Mouse (Mus musculus): ENCODE data around the gene Capn5. TPM values are rescaled to one million over a fixed set of nuclear protein-coding genes. Genes with fewer than 3 reads are reported as not detected.
A peak's percentile ranks its signal among the peaks of the same experiment; 100 is the strongest.

Capn5 gene
- total and polyA plus RNA-seq, 2 experiments from 2014 or later, result 22.6 to 39.2 TPM

DNA sequence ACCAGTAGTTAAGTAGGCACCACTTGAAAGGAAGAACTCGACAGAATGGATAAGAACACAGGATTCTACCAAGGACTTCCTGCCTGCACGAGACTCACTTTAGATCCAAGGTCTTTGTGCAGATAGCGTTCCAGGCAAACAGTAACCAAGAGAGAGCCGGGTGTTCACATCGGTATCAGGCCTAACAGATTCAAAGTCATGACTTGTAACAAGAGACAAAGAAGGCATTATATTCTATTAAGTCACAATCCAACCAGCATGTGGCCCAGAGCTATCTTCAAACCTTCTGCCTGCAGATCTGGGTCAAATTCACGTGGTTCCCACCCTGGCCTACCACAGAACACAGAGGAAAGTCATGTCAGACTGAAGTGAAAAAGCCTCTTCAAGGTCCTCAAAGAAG is 63.4 kb downstream of the Capn5 start:
- ATAC-seq (no peak), DNase-seq (no peak)
- Histone ChIP-seq H3K27me3 (ENCODE audit: insufficient read depth, low read length) (peaks cover 7% of the 10 kb centered on the region), H3K4me2 (ENCODE audit: low read depth) (no peak overlapping the region), H3K9me3 (ENCODE audit: low read length) (no peaks in the 10 kb centered on the region), H3K4me1 (ENCODE audit: insufficient read depth) (no peaks in the 10 kb centered on the region), H3K27ac (ENCODE audit: low read depth, low read length) (no peak overlapping the region), H3K9ac (no peak overlapping the region), H3K4me3 (ENCODE audit: low read depth, low read length) (no peak overlapping the region), H3K36me3 (ENCODE audit: insufficient read depth) (no peaks in the 10 kb centered on the region)
- no peak for TF ChIP-seq CTCF (IDR thresholded peaks at IDR 0.05; ENCODE audit: low read depth)
- 74% methylated on average over 6 of the region's 6 CpGs for WGBS

DNA sequence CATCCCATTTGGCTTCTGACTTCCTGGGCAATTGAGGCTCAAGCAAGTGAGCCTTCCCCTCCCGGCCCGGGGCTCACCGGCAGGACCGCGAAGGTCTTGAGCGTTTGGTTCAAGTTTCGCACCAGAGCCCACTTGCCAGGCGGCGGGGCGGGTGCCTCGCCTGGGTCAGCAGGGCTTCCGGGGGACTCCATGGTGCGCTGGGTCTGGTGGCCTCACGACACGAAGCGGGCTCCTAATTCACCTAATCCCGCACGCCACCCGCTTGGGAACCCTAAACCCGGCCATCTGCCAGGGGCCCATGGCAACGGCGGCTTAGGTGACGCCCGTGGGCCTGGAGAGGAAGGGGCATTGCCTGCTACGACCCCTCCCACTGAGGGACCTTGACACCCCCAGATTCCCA is 66.8 kb downstream of the Capn5 start:
- no peak for TF ChIP-seq CTCF (IDR thresholded peaks at IDR 0.05; ENCODE audit: low read depth)
- peak overlapping the region; percentile 23; the same call in 1 of the 2 replicates for H3K4me2 ChIP-seq (ENCODE audit: low read depth)
- DNase-seq (no peak), ATAC-seq (no peak)
- no peak overlapping the region for H3K27ac ChIP-seq (ENCODE audit: low read depth, low read length)
- no peaks in the 10 kb centered on the region for H3K9me3 ChIP-seq (ENCODE audit: low read length)
- H3K9ac ChIP-seq, result no peak overlapping the region
- H3K4me3 ChIP-seq (ENCODE audit: low read depth, low read length), result no peak overlapping the region
- H3K4me1 ChIP-seq (ENCODE audit: insufficient read depth), result no peaks in the 10 kb centered on the region
- H3K27me3 ChIP-seq (ENCODE audit: insufficient read depth, low read length), result peaks cover 7% of the 10 kb centered on the region
- WGBS, result 11% methylated on average over 25 of the region's 25 CpGs
- H3K36me3 ChIP-seq (ENCODE audit: insufficient read depth), result no peaks in the 10 kb centered on the region

DNA sequence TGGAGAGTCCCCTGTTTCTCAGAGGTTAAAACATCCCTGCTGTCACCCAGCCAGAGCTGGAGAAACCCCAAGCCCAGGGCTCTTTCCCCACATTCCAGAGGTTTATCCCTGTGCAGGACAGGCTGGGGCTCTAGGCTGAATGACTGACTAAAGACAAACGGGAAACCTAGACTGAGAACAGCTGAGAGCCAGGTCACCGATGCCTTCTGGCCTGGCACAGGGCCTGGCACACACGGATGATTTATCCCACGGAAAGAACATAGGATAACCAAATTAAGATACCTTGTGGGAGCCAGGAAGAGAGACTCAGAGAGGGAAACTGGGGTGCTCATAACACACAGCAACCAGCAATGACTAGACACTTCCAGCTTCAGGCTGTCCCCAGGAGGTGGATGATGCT is 68.3 kb downstream of the Capn5 start:
- H3K4me3 ChIP-seq (ENCODE audit: low read depth, low read length), result no peak overlapping the region
- no peaks in the 10 kb centered on the region for H3K36me3 ChIP-seq (ENCODE audit: insufficient read depth)
- TF ChIP-seq CTCF (IDR thresholded peaks at IDR 0.05; ENCODE audit: low read depth), result no peak
- WGBS, result 66% methylated on average over 4 of the region's 4 CpGs
- no peak overlapping the region for H3K4me2 ChIP-seq (ENCODE audit: low read depth)
- no peak overlapping the region for H3K27ac ChIP-seq (ENCODE audit: low read depth, low read length)
- peaks cover 7% of the 10 kb centered on the region for H3K27me3 ChIP-seq (ENCODE audit: insufficient read depth, low read length)
- ATAC-seq (no peak), DNase-seq (no peak)
- H3K4me1 ChIP-seq (ENCODE audit: insufficient read depth), result no peaks in the 10 kb centered on the region
- H3K9ac ChIP-seq, result no peak overlapping the region
- no peaks in the 10 kb centered on the region for H3K9me3 ChIP-seq (ENCODE audit: low read length)

DNA sequence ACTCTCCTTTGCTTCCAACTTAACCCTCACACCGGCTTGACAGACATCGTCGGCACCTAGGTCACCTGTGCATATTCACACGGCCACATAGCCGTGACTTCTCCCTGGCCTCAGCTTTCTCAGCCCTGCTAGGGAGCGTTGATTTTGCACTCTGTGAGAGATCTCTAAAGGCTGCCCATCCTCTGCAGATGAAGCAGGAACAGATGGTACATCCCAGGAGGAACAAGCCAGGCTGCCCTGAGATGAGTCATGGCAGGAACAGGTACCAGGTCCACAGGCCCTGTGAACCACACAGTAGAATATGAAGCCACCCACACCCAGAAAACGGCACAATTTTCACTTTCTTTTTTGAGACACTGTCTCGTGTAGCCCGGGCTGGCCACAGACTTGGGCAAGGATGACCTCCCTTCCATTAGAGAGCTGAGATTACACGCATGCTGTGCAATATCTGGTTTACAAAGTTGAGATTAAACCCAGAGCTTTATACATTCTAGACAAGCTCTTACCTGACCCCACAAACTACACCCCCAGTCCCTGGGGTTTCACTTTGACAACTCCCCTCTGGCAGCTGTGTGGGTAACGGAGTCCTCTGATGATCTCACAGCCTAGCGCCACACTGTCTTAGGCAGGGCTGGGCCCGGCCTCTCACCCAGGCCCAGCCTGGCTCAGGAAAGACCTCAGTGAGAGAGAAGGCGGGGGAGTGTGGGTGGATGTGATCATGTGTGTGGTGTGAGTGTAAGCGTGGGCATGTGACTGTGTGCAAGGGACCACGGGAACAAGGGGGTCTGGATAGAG is 69.2 kb downstream of the Capn5 start:
- Histone ChIP-seq H3K9ac (no peak overlapping the region), H3K27me3 (ENCODE audit: insufficient read depth, low read length) (peaks cover 7% of the 10 kb centered on the region), H3K4me1 (ENCODE audit: insufficient read depth) (no peaks in the 10 kb centered on the region), H3K27ac (ENCODE audit: low read depth, low read length) (no peak overlapping the region), H3K4me3 (ENCODE audit: low read depth, low read length) (no peak overlapping the region), H3K9me3 (ENCODE audit: low read length) (no peaks in the 10 kb centered on the region), H3K36me3 (ENCODE audit: insufficient read depth) (no peaks in the 10 kb centered on the region), H3K4me2 (ENCODE audit: low read depth) (no peak overlapping the region)
- 90% methylated on average over 16 of the region's 16 CpGs for WGBS
- TF ChIP-seq CTCF (IDR thresholded peaks at IDR 0.05; ENCODE audit: low read depth), result no peak
- no peak for DNase-seq
- ATAC-seq, result no peak

DNA sequence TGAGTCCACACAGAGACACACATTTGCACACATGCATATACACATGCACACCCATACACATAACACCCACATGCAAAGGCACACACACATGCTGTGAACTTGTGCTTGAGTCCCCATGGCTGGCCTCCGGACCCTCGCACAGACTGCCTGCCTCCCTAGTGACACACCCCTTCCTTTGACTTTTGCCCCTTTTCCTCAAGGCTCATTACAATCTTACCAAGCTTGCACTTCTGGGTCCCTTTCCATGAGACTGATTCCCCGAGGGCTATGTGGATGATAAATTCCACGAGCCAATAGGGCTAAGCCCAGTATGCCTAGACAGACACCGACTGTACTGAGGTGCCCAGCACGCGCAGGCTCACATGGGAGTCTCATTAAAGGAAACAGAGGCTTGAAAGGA is 71.8 kb downstream of the Capn5 start:
- Histone ChIP-seq H3K4me1 (ENCODE audit: insufficient read depth) (peaks cover 5% of the 10 kb centered on the region; the same call in 1 of the 2 replicates), H3K36me3 (ENCODE audit: insufficient read depth) (no peaks in the 10 kb centered on the region), H3K4me3 (ENCODE audit: low read depth, low read length) (no peak overlapping the region), H3K4me2 (ENCODE audit: low read depth) (no peak overlapping the region), H3K27ac (ENCODE audit: low read depth, low read length) (no peak overlapping the region), H3K9me3 (ENCODE audit: low read length) (no peaks in the 10 kb centered on the region), H3K27me3 (ENCODE audit: insufficient read depth, low read length) (peaks cover 4% of the 10 kb centered on the region), H3K9ac (no peak overlapping the region)
- 87% methylated on average over 7 of the region's 7 CpGs for WGBS
- no peak for ATAC-seq
- no peak for TF ChIP-seq CTCF (IDR thresholded peaks at IDR 0.05; ENCODE audit: low read depth)
- no peak for DNase-seq

DNA sequence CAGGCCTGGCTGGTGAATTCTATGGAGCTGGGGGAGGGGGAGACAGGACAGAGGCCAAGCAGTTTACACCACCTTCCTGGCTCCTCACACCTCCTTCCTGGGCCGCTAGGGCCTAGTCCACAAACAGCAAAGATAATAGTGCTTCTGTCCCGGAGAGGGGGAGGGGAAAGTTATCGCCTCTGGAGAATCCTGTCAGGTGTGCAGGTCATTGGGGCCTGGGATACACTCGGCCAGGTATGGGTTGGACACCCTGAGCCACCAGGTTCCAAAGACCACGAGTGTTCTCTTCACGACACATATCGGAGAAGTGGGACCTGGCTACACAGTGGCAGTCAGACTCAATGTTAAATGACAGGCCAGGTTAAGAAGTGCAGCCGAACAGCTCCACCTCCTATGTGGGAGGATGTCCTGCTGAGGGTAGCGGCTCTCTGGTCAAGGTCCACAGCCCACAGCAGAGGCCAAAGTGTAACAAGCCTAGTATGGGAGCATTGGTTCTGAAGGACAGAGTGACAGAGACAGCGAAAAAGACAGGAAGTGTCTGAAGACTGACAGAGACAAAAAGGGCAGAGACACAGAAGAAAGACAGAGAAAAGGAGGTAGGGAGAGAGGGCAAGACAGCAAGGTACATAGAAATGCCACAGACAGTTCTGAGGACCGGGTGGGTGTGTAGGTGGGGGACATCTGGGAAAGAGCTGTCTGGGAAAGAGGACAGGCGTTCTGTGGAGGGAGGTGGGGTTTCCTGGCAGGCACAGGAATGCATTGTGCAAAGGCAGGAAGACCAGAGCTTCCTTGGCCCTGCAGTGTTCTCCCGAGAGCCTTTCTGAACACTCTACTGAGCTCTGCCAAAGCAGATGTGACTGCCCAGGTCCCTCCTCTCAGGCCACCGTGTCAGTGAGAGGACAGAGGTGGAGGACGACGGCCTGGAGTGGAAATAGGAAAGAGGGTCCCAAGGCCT is 73.3 kb downstream of the Capn5 start:
- H3K4me2 ChIP-seq (ENCODE audit: low read depth), result no peak overlapping the region
- no peaks in the 10 kb centered on the region for H3K27me3 ChIP-seq (ENCODE audit: insufficient read depth, low read length)
- no peak overlapping the region for H3K27ac ChIP-seq (ENCODE audit: low read depth, low read length)
- H3K9ac ChIP-seq, result no peak overlapping the region
- H3K4me3 ChIP-seq (ENCODE audit: low read depth, low read length), result no peak overlapping the region
- no peak for TF ChIP-seq CTCF (IDR thresholded peaks at IDR 0.05; ENCODE audit: low read depth)
- no peaks in the 10 kb centered on the region for H3K36me3 ChIP-seq (ENCODE audit: insufficient read depth)
- WGBS, result 73% methylated on average over 16 of the region's 16 CpGs
- no peaks in the 10 kb centered on the region for H3K9me3 ChIP-seq (ENCODE audit: low read length)
- peaks cover 5% of the 10 kb centered on the region; the same call in 1 of the 2 replicates for H3K4me1 ChIP-seq (ENCODE audit: insufficient read depth)
- DNase-seq (no peak), ATAC-seq (no peak)

DNA sequence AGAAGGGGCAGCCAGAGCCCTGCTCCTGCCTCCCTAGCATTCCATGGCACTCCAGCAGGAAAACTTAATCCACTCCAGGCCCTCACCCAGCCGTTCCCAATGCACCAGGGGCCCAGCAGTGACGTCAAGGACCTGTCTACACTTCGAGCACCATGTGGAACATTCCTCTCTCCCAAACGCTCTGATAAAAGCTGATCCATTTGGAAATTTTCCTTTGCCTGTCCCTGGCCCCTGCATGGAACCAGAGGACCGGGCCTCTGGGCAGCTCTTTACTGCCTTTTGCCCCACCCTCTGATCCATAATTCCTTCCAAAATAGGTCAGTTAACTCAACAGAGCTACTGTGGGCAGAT is 74.2 kb downstream of the Capn5 start:
- TF ChIP-seq CTCF (IDR thresholded peaks at IDR 0.05; ENCODE audit: low read depth), result no peak
- Histone ChIP-seq H3K9me3 (ENCODE audit: low read length) (no peaks in the 10 kb centered on the region), H3K27me3 (ENCODE audit: insufficient read depth, low read length) (no peaks in the 10 kb centered on the region), H3K27ac (ENCODE audit: low read depth, low read length) (no peak overlapping the region), H3K9ac (no peak overlapping the region), H3K4me1 (ENCODE audit: insufficient read depth) (peaks cover 5% of the 10 kb centered on the region; the same call in 1 of the 2 replicates), H3K4me3 (ENCODE audit: low read depth, low read length) (no peak overlapping the region), H3K36me3 (ENCODE audit: insufficient read depth) (no peaks in the 10 kb centered on the region), H3K4me2 (ENCODE audit: low read depth) (no peak overlapping the region)
- no peak for DNase-seq
- ATAC-seq, result no peak
- 85% methylated on average over 5 of the region's 5 CpGs for WGBS
